Mouse (Mus musculus) retina, postnatal 1 day (tissue): ENCODE results near the gene Sult6b2.

Experiments
- DNase-seq: peaks from one replicate; pipeline ENCODE4 v3.0.0-alpha.2; 2012

The Sult6b2 gene

DNA sequence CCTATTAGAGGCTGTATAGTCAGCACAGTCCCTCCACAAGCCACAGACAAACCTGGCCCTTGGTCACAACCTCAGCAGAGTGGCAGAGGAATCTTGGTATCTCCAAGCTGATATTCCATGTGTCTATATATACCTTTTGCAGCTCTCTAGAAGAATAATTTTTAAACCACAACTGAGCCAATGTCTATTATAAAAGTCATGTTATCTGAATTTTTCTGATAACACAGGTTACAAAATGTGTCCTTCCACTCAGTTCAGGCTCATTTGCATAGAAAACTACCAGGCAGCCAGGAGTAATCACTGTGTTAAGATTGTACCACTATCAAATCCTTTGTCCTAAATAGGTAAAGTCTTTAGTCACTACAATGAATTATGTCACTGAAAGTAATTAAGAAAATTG lies at the start of gene Sult6b2:
TSS of gene Sult6b2 (minus strand) at position 101 of the 400 bp plus-strand sequence.
- DNase-seq: no peak

DNA sequence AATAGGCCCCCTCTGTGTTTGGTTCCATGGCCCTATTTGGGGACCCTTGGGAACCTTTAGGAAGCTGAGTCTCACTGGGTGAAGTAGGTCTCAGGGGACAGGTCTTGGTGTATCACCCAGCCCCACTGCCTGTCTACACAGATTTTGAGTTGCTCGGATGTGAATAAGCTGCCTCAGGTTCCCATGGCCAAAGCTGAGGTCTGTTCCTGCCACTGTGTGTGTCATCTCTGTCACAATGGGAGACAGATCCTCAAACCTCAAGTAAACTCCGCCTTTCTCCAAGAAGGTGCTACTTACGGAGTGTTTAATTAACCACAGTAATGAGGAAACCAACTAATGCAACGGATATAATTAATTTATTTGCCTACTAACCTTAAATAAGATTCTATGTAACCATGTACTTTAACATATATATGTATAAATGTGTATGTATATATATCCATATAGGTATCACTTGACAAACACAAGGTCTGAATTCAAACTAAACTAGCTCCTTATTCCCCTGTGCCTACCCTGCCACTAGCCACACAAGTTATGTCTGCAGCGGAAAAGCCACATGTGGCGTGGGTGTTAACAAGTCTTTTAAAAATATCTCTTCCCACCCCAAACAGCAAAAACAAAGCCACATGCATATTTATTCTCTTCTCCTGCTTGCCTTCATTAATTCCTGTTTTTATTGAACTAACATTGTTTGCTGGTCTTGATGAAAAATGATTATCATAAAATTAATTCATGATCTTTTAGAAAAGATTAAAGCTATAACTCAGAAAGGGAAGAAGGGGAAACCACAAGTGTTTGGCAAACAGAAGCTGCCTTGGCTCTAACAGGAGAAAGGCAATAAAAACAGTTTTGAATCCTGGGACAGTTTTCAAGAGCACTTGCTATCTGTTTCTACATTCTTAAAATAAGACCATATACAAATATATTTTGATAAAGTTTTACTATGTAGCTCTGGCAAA lies 48.4 kb upstream of the Sult6b2 start:
- peak; percentile 39 for DNase-seq

DNA sequence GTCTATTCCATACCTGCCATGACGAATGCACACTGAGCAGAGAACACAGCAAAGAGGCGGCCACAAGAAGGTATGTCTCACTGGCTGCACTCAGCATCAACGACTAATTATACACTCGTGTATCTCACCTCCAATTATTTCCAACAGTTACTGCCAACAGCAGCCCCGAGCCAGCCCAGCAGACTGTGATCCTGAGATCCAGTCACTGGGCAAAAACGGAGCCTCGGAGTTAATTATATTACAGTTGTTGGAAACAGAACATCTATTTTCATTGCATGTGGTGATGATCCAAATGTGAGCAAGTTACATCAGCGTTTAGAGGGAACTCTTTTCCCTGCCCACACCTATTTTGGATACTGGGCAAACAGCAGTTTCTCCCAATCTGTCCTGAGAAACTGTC lies 46.1 kb upstream of the Sult6b2 start:
- DNase-seq: no peak

DNA sequence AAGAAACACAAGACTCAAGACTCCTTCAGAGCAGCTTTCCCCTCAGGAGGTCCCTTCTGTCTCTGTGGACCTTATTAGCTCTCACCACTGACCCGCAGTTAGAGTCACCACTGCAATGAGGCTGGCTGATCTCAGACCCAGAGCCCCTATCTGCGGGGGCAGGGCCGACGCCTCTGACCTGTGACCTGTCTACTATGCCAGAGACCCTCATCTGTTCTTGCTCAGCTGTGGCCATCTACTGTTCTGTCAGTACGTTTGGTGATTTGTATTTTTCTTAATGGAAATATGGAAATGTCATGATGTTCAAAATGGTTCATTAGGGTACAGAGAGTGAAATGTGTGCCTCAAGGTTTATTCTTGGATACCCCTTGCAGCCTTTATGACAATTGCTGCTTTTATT lies 45.0 kb upstream of the Sult6b2 start:
- no peak for DNase-seq

DNA sequence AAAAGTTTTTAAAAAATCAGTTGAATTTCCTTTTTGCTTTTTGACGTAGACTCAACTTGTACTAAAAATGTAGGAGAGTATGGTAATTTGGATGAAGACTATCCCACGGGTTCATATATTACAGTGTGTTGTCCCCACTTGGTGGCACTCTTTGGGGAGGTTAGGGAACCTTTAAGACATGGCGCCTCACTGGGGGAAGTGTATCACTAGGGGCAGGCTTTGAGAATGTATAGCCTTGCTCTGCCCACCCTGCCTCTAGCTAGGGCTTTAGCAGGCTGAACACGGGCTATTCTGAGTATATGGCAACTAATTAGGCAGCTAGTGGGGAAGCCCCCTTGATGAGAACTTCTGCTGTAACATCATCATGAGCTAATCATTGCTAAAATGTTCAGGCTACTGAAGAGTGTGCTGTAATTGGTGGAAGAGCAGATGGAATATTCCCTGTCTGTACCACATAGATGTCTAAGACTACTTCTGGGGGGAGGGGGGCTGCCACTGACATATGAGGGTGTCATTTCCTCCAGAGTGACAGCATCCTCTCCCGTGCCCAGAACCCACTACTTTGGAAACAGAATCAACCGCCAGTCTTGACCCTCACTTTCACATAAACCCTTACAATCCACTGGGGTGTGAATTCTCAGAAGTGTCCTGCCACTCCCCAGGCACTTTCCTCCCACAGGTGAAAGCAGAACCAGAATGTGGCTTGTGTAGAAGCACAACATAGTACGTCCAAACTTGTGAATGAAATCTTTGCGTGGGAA lies 43.8 kb upstream of the Sult6b2 start:
- DNase-seq: no peak

DNA sequence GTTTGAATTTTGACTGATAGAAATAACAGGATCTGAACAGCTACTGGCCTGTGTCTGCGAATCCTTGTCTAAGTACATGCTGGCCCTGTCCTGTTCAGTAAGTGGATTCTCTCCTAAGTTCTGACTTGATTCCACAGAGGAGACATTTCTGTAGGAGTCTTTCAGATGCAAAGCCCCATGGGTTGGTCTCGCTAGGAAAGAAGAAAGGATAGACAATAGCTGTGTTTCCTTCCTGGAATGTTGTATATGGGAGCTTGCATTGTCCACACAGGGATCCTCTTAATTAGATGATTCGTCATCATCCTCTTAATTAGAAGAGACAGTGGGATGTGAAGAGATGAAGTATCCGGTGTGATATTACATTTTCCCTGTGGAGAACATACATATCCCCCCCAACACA lies 42.6 kb upstream of the Sult6b2 start:
- peak; percentile 56 for DNase-seq

DNA sequence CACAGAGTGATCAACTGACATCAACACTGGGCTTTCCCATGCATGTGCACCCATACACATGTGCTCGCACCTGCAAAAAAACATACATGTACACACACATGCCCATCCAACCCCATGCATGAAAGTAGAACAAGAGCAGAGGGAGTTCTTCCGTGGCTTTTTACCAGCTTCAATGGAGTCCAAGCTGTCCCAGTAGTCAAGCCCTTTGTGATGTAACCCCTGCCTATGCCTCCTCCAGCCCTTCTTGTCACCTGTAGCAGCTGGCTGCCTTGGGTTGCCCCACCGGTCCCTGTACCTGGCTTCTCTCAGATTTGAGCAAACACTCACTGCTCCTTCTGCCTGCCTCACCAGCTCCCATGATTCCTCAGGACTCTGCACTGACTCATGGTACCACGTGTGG lies 40.8 kb upstream of the Sult6b2 start:
- no peak for DNase-seq

DNA sequence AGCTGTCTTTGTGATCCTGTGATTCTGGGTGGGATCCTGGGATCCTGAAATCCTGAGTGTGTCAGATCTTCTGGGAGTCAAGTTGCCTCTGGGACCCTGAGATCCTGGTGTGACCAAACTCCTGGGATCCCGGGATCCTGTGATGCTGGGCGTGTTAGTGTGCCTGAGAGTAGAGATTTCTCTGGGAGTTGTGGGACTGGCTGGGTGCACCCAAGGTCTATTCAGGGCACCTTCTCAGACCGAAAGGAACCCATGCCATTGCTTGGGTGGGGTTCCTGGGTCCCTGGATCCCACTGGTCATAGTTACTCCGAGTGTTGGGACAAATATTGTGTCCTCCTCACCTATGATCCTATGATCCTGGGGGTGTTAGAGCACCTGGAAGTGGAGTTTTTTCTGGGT lies 39.8 kb upstream of the Sult6b2 start:
- DNase-seq: no peak

DNA sequence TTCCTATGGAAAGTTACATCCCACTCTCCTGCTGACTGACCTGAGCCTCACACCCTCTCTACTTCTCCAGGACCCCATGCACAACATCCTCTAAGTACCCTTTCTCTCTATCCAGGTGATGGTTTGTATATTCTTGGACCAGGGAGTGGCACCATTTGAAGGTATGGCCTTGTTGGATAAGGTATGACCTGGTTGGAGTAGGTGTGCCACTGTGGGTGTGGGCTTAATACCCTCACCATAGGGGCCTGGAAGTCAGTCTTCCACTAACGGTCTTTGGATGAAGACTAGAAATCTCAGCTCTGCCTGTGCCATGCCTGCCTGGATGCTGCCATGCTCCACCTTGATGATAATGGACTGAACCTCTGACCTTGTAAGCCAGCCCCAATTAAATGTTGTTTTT lies 34.2 kb upstream of the Sult6b2 start:
- no peak for DNase-seq

DNA sequence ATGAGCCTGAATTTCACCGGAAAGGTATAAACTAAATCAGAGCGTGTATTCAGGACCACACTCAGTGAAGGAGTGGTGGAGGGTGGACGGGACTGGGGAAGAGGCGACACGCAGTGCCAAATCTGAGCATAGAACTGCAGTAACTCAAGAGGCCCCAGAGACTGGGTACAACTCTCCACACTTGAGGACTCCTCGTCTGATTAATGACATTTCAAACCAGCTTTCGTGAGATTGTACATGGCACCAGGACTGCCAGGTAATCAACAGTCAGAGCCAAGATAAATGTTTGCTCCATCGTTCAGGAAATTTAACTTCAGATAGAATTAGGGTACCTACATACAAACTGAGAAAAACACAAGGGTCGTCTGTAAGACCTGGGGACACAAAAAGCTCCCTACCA lies 33.0 kb upstream of the Sult6b2 start:
- DNase-seq: no peak

DNA sequence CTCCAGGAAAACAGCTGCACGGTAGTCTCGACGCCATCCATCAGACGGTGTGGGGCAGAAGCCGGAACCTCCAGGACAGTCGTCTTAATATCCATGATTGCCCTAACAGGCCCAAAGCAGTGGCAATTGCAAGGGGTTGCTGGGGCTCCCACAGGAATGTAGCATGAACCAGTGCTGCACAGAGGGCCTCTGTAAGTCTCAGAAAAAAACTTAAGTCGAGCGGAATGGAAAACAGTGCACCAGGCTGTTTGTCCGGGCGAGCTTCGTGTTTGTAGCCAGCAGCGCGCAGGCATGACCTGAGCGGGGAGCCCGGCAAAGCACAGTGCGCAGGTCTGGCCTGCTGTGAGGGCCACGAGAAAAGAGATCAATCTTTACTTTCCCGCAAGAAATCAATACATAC lies 31.4 kb upstream of the Sult6b2 start:
- DNase-seq: no peak

DNA sequence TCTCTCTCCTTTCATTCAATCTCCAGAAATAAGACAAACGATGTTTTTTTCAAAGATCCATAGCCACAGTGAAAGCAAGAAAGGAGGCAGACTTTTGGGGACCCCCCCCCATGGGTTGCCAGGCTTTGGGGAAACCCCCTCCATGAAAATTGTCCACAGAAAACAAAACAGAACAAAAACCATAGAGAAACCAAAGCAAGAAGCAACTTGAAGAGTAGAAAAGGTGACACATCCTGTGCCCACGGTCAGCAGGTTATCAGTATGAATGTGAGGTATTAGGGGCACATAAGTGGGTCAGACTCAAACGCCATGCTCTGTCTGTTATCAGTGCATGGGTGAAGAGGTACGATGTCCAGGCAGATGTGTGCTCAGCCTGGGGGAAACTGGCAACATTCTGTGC lies 30.6 kb upstream of the Sult6b2 start:
- DNase-seq: no peak

DNA sequence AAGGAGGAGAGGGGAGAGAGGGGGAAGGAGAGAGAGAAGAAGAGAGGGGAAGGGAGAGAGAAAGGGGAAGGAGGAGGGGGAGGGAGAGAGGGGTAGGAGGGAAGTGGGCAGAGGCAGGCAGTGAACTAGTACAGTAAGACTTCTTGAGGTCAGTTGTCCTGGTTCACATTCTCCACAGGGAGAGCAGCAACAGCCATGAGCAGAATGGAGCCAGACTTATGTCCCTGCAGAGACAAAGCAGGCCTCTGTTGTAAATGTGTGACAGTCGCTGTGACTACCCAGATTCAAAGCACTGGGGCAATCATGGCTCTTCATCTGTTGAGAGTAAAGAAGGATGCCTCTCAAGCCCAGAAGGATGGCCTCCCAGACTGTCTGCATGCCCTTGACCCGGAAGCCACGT lies 27.4 kb upstream of the Sult6b2 start:
- no peak for DNase-seq

DNA sequence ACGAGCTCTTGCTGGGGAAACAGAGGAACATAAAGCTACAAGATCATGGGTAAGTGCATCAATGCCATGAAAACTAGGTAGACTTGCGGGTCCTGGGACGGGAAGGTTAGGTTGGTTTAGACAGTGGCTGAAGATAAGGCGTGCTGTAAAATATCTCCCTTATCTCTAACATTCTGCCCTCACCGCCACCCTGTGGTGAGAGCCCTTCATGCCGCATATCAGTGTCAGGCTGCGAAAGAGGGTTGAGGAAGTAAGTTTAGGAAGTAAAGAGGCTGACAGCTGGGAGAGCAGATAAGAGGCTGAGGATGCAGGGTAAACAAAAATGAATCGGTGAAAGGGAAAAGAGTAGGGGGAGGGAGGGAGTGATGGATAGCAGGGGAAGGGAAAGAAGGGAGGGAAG lies 26.9 kb upstream of the Sult6b2 start:
- DNase-seq: no peak

DNA sequence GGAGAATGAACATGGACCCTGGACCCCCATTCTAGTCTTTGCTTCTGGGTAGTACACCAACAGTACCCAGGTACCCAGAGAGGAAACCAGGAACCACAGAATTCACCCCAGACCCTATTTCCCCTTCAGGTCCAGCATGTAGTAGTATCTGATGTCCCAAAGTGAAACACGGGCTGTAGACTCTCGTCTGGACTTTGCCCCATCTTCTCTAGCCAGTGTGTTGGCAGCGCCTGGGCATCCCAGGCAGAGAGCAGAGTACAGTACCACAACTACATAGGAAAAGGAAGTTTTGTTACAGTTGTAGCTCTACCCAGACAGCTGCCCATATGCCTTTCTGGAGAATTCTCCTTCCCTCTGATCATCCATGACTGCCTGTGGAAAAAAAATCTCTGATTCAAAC lies 25.9 kb upstream of the Sult6b2 start:
- DNase-seq: no peak

DNA sequence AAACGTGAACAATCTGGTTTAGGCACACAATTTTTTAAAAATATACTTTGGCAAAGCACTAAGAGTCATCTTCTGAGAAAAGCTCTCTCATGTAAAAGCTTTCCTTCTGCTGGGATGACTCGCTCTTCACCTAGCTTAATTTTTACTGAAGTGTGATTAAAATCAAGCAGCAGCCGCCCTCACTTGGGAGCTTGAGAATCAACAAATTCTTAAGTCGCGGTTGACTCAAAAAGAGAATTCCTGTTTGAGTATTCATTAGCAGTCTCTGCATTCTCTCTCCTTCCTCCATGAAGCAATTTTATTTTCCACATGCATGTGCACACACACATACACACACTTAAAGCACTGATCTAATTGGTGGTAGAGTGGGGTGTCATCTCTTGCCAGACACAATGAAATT lies 21.1 kb upstream of the Sult6b2 start:
- no peak for DNase-seq

DNA sequence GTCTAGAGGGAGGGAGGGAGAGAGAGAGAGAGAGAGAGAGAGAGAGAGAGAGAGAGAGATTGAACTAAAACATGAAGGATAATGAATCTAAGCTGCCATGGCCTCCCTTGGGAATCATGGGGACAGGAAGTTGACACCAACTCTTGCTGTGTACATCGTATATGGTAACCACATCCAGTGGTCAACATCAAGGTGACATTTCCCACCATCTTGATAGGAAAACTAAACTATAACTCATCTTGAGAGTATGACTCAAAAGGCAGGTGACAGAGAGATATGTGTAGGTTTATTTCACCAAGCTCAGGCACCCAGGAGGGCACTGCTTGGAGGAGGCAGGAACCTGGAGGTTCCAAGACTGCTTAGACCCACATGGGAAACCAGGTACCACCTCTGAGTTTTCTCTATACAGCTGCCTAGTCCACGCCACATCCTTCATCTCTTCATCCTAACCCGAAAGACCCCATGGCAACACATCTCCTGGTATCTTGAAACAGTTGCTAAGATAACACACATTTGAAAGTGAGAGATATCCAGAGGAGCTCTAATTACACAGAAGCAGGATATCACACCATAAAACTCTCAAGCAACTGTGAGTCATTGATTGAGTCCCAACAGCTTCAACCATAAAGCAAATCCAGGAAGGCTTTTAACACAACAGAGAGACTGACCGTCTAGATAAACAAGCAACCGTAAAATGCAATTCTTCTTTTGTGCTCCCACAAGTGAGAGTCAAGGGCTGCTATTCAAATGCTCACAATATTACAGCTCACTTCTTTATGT lies 18.9 kb upstream of the Sult6b2 start:
- DNase-seq: no peak

DNA sequence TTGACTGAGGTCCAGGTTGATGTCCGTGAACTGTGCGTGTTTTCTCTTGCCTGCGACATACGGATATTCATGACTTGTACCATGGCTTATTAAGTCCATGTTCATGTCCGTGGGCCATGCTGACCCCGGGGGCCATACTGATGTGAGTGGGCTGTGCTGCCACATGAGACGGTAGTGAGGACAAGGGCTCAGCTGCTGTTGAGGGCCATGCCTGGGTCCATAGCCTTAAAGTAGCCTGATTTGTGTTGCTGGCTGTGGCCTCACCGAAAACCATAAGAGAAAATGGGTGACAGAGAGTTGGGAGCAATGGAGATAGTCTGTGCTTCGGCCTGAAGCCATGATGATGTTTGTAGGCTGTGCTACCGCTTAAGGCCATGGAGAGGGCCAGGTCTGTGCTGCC lies 14.0 kb upstream of the Sult6b2 start:
- DNase-seq: no peak

DNA sequence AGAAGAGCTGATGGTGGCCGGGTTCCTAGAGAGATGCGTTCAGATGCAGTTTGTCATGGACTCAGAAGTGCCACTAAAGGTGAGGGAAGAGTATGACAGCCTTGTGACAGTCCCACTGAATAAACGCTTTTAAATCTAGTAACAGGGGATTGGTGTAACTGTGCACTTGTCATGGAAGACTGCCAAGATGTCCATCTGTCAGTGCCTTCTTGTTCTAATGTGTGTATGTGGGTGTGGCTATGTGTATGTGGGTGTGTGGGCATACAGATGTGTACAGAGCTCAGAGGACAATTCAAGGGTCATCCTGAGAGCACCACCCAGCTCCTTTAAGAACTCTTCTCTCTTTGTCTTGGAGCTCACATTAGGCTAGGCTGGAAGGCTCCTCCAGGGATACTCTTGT lies 11.2 kb upstream of the Sult6b2 start:
- no peak for DNase-seq

DNA sequence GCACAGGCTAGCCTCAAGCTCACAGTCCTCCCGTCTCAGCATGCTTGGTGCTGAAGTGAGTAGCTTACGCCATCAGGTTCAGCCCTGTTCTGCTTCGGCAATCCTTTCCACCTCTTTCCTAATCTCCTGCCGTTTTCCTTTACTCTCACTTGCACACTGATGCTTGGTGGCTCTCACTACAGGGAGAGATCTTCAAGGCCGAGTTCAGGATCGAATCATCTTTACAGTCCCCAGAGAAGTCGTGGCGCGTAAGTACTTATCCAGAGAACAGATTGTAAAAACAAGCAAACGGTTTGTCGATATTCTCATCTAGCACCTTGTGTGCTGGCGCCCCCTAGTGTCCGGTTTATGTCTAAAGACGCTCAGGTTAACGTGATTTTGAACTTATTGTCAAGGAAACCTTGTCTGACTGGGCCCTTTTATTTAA lies 10.2 kb upstream of the Sult6b2 start:
- DNase-seq: peak; percentile 90

DNA sequence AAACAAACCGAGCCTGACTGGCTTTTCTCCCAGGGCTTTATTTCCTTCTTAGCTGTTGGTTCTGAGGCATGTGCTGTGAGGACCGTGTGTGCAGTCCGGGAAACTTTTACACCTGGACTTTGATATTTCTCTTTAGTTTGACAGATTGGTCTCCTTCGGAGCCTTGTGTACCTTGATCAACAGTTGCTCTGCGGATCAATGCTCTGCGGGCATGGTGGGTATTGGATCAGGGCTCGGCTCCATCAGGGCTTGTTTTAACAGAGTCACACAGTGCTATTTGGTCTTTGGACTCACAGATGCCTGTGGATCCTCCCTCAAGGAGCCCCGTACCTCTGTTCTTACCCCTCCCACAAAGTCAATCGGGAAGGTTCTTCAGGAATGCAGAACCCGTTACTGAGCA lies 9.7 kb upstream of the Sult6b2 start:
- no peak for DNase-seq

DNA sequence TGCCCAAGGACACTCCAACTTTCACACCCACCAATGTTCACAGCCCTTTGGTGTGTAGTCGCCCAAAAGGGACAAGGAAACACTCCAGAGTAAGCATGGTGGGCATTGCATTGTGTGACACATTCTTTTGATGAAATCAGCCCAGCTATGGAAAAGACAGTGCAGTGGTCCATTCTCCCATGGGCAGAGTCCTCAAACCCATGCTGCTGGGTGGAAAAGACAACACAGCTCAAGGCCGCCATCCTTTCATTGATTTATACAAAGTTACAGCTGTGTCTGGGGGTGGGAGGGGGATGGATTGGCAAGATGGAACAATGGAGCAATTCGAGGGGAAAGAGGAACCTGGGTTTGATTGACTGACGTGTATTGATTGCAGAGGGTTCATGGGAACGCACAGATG lies 8.7 kb upstream of the Sult6b2 start:
- no peak for DNase-seq

DNA sequence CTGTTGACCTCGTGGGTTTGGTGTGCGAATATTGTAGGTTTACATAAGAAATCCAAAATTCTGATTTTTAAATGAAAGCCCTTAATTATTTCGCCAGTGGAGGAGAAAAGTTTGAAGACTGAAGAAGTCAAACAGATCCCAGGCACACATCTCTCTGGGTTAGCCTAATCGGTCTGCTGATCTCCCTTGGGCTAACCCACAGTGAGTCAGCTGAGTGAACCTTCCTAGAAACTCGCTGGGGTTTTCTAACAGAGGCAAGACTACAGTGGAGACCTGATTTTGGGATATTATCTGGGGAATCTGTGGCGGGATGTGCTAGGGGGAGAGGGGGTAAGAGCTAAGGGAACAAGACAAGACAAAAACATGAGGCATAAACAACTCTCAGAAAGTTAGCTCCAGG lies 5.9 kb upstream of the Sult6b2 start:
- no peak for DNase-seq
